Mouse (Mus musculus) ES-Bruce4 (cell line): ENCODE results near the gene Obscn. TPM values are rescaled to one million over a fixed set of nuclear protein-coding genes. Genes with fewer than 3 reads are reported as not detected.

Experiments
- H3K27ac ChIP-seq: 2 replicates; pipeline ENCODE4 v1.5.1; 2012; ENCODE audit warnings: low read length, inconsistent platforms; ENCODE audit not compliant: insufficient read depth
- H3K27me3 ChIP-seq: 2 replicates; pipeline ENCODE4 v1.6.1; 2012; ENCODE audit warnings: mild to moderate bottlenecking, low read length, inconsistent platforms; ENCODE audit not compliant: control insufficient read depth, poor library complexity, insufficient read depth, severe bottlenecking
- H3K36me3 ChIP-seq: 2 replicates; pipeline ENCODE4 v1.6.1; 2012; ENCODE audit warnings: inconsistent platforms, mild to moderate bottlenecking, low read length, moderate library complexity; ENCODE audit not compliant: control insufficient read depth, poor library complexity, insufficient read depth, severe bottlenecking
- H3K4me1 ChIP-seq: one replicate; pipeline ENCODE4 v1.8.1; 2011; ENCODE audit warnings: low read length; ENCODE audit not compliant: control insufficient read depth, insufficient read depth
- H3K4me3 ChIP-seq: 2 replicates; pipeline ENCODE4 v1.5.1; 2011; ENCODE audit warnings: low read depth, mild to moderate bottlenecking, low read length
- H3K9ac ChIP-seq: 2 replicates; pipeline ENCODE4 v1.6.1; 2012; ENCODE audit warnings: low read depth, mild to moderate bottlenecking, inconsistent platforms; ENCODE audit not compliant: poor library complexity, severe bottlenecking
- H3K9me3 ChIP-seq: replicated peaks from 2 replicates; pipeline ENCODE4 v1.6.1; 2012; ENCODE audit warnings: mild to moderate bottlenecking, low read length, inconsistent platforms; ENCODE audit not compliant: control insufficient read depth, poor library complexity, insufficient read depth, severe bottlenecking
- CTCF ChIP-seq: IDR thresholded peaks from one replicate; pipeline ENCODE4 v1.8.1; 2011; ENCODE audit warnings: low read depth, low read length
- EP300 ChIP-seq: IDR thresholded peaks from 2 replicates; pipeline ENCODE4 v1.6.1; 2011; ENCODE audit warnings: low read depth, low read length; ENCODE audit not compliant: insufficient read depth
- POLR2A ChIP-seq: IDR thresholded peaks from one replicate; pipeline ENCODE4 v1.8.1; 2011; ENCODE audit warnings: low read length; ENCODE audit not compliant: insufficient read depth
- polyA plus RNA-seq: library from polyadenylated mRNA; stranded (reverse); fragments of >200 nt; gene quantifications from 2 replicates; pipeline ENCODE4 v1.2.4, GENCODE M21; 2011; ENCODE audit warnings: low read depth; ENCODE audit not compliant: missing spikeins, insufficient read depth, insufficient read length

The Obscn gene
- polyA plus RNA-seq, 1 experiment = 1.3 TPM

- H3K4me1 ChIP-seq = no peaks in the 10 kb centered on the region
- TF ChIP-seq POLR2A (no peak), CTCF (no peak), EP300 (no peak)
- H3K36me3 ChIP-seq = peaks cover 15% of the 10 kb centered on the region
- peak overlapping the region; percentile 75 for H3K4me3 ChIP-seq
- no peaks in the 10 kb centered on the region for H3K27me3 ChIP-seq
- peak overlapping the region; percentile 84 for H3K9ac ChIP-seq
- H3K27ac ChIP-seq = peak overlapping the region; percentile 71
- H3K9me3 ChIP-seq = no peaks in the 10 kb centered on the region
These were observed 157.0 kb downstream of the Obscn start for GRCm38 (mm10) chr11:58979183-58979582.

- Histone ChIP-seq H3K36me3 (peaks cover 9% of the 10 kb centered on the region), H3K9me3 (no peaks in the 10 kb centered on the region), H3K27ac (no peak overlapping the region), H3K4me3 (peak overlapping the region; percentile 86), H3K27me3 (no peaks in the 10 kb centered on the region), H3K9ac (peak overlapping the region; percentile 84), H3K4me1 (no peaks in the 10 kb centered on the region)
- no peak for TF ChIP-seq EP300
- TF ChIP-seq CTCF = no peak
- TF ChIP-seq POLR2A = no peak
These were observed 157.5 kb downstream of the Obscn start for GRCm38 (mm10) chr11:58978706-58979030.

- H3K4me1 ChIP-seq = no peaks in the 10 kb centered on the region
- no peaks in the 10 kb centered on the region for H3K27me3 ChIP-seq
- peak within 1 kb of the TSS; percentile 86 for H3K4me3 ChIP-seq
- no peaks in the 10 kb centered on the region for H3K9me3 ChIP-seq
- TF ChIP-seq EP300 (no peak), CTCF (no peak), POLR2A (peak; percentile 40)
- H3K36me3 ChIP-seq = peaks cover 7% of the 10 kb centered on the region
- peak within 1 kb of the TSS; percentile 84 for H3K9ac ChIP-seq
- H3K27ac ChIP-seq = peak within 1 kb of the TSS; percentile 8; the same call in 1 of the 2 replicates
These were observed 158.0 kb downstream of the Obscn start, which contains the start of gene Trim11 for GRCm38 (mm10) chr11:58978027-58978705. TSS of gene Trim11 (plus strand) at chr11:58978093.

GRCm38 (mm10) chr11:58977607-58978026 is 158.6 kb downstream of the Obscn start:
- peak overlapping the region; percentile 84 for H3K9ac ChIP-seq
- no peaks in the 10 kb centered on the region for H3K27me3 ChIP-seq
- H3K4me3 ChIP-seq = peak overlapping the region; percentile 86
- H3K4me1 ChIP-seq = no peaks in the 10 kb centered on the region
- peaks cover 2% of the 10 kb centered on the region for H3K36me3 ChIP-seq
- TF ChIP-seq CTCF (no peak), POLR2A (no peak), EP300 (no peak)
- H3K9me3 ChIP-seq = no peaks in the 10 kb centered on the region
- H3K27ac ChIP-seq = peak overlapping the region; percentile 8; the same call in 1 of the 2 replicates

- H3K27me3 ChIP-seq = no peaks in the 10 kb centered on the region
- H3K9me3 ChIP-seq = no peaks in the 10 kb centered on the region
- TF ChIP-seq EP300 = no peak
- no peak for TF ChIP-seq POLR2A
- no peak for TF ChIP-seq CTCF
- no peak overlapping the region for H3K27ac ChIP-seq
- H3K9ac ChIP-seq = peak overlapping the region; percentile 84
- no peaks in the 10 kb centered on the region for H3K36me3 ChIP-seq
- H3K4me3 ChIP-seq = peak overlapping the region; percentile 86
- H3K4me1 ChIP-seq = no peaks in the 10 kb centered on the region
These were observed 159.1 kb downstream of the Obscn start for GRCm38 (mm10) chr11:58977150-58977549.

- Histone ChIP-seq H3K27ac (no peak overlapping the region; the same call in 1 of the 2 replicates), H3K9me3 (no peaks in the 10 kb centered on the region), H3K27me3 (no peaks in the 10 kb centered on the region), H3K36me3 (no peaks in the 10 kb centered on the region), H3K4me3 (no peak overlapping the region), H3K9ac (no peak overlapping the region), H3K4me1 (no peaks in the 10 kb centered on the region)
- no peak for TF ChIP-seq EP300
- no peak for TF ChIP-seq POLR2A
- TF ChIP-seq CTCF = no peak
These were observed 161.8 kb downstream of the Obscn start for GRCm38 (mm10) chr11:58974414-58974813.
